Comparison of ENCODE assay signal across 15 mouse cellular contexts in the genomic region with DNA sequence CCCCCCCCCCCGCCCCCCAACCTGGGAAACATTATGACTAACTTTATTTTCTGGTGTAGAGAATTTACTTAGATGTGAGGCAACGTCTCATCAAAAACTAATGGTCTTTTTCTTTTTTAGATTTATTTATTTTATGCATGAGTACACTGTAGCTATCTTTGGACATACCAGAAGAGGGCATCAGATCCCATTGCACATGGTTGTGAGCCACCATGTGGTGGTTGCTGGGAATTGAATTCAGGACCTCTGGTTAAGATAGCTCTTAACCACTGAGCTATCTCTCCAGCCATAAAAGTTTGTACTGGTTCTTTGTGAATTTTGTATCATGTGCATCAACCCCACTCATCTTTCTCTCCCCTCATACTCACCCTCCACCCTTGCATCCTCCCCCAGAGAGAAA.
DNase-seq lines count a peak whose midpoint lies in the region; ATAC-seq and TF ChIP-seq lines count a peak whose summit lies in the region.
"Had no signal": no experiment of that assay in that cellular context is flagged by ENCODE, and none has a peak within 500 bp of the region (broad histone marks: within the 10 kb centered on the region; RNA-seq: fewer than 3 reads in every experiment).

No protein-coding gene starts in this region.

- DNase-seq in cerebellum, adult 18-20 months: peak; percentile 19 to 21
- no peak for DNase-seq in cerebellum, adult 9-11 months
- no peak for DNase-seq in hindbrain, postnatal 0 days (ENCODE audit: low spot score)
- DNase-seq in midbrain, postnatal 0 days (ENCODE audit: low spot score): no peak
- DNase-seq in adrenal gland, postnatal 14 days: no peak
- no peak for DNase-seq in spleen, postnatal 4 days (ENCODE audit: low spot score in 2 of 2)
- DNase-seq: adrenal gland, postnatal 25 days; heart, adult 18-20 months; heart, postnatal 4 days; right cerebral cortex, postnatal 4 days had no signal

- H3K9me3 ChIP-seq in hindbrain, postnatal 0 days (ENCODE audit: low read length): no peaks in the 10 kb centered on the region
- H3K9me3 ChIP-seq in hindbrain, embryonic 13.5 days: no peaks in the 10 kb centered on the region
- H3K9me3 ChIP-seq in midbrain, postnatal 0 days (ENCODE audit: low read length): no peaks in the 10 kb centered on the region
- H3K9me3 ChIP-seq in midbrain, embryonic 16.5 days (replicated peaks; ENCODE audit: control insufficient read depth, low read length, poor library complexity, severe bottlenecking): no peaks in the 10 kb centered on the region
- H3K9me3 ChIP-seq: kidney, embryonic 15.5 days; limb, embryonic 15.5 days had no signal

- no peaks in the 10 kb centered on the region for H3K27me3 ChIP-seq in hindbrain, postnatal 0 days (ENCODE audit: insufficient read depth, low read length)
- no peaks in the 10 kb centered on the region for H3K27me3 ChIP-seq in hindbrain, embryonic 13.5 days
- H3K27me3 ChIP-seq in midbrain, postnatal 0 days (ENCODE audit: insufficient read depth, low read length): no peaks in the 10 kb centered on the region
- no peaks in the 10 kb centered on the region for H3K27me3 ChIP-seq in midbrain, embryonic 16.5 days (ENCODE audit: control insufficient read depth, insufficient read depth, low read depth, low read length)
- H3K27me3 ChIP-seq: kidney, embryonic 15.5 days; limb, embryonic 15.5 days had no signal

- ATAC-seq in hindbrain, postnatal 0 days: no peak
- no peak for ATAC-seq in hindbrain, embryonic 13.5 days (ENCODE audit: low FRiP score)
- ATAC-seq in midbrain, postnatal 0 days (ENCODE audit: low FRiP score): no peak
- ATAC-seq in midbrain, embryonic 16.5 days: no peak

- H3K27ac ChIP-seq in hindbrain, postnatal 0 days: no peak overlapping the region
- H3K27ac ChIP-seq in hindbrain, embryonic 13.5 days: no peak overlapping the region
- no peak overlapping the region for H3K27ac ChIP-seq in midbrain, postnatal 0 days (ENCODE audit: low read depth, low read length)
- H3K27ac ChIP-seq in midbrain, embryonic 16.5 days (ENCODE audit: low read length): no peak overlapping the region
- H3K27ac ChIP-seq: kidney, embryonic 15.5 days; limb, embryonic 15.5 days had no signal

- no peak overlapping the region for H3K4me2 ChIP-seq in hindbrain, postnatal 0 days (ENCODE audit: low read depth, low read length)
- no peak overlapping the region for H3K4me2 ChIP-seq in hindbrain, embryonic 13.5 days
- no peak overlapping the region for H3K4me2 ChIP-seq in midbrain, postnatal 0 days (ENCODE audit: low read depth, low read length, poor library complexity, severe bottlenecking)
- H3K4me2 ChIP-seq in midbrain, embryonic 16.5 days (ENCODE audit: low read length): no peak overlapping the region
- H3K4me2 ChIP-seq: kidney, embryonic 15.5 days; limb, embryonic 15.5 days had no signal

- TF ChIP-seq CTCF in hindbrain, postnatal 0 days (IDR thresholded peaks at IDR 0.05; ENCODE audit: low read depth): peak; percentile 47
- peak; percentile 45 for TF ChIP-seq CTCF in midbrain, postnatal 0 days (IDR thresholded peaks at IDR 0.05)

- H3K4me1 ChIP-seq in hindbrain, postnatal 0 days (ENCODE audit: insufficient read depth, low read length): no peaks in the 10 kb centered on the region
- no peaks in the 10 kb centered on the region for H3K4me1 ChIP-seq in hindbrain, embryonic 13.5 days (replicated peaks)
- no peaks in the 10 kb centered on the region for H3K4me1 ChIP-seq in midbrain, postnatal 0 days (ENCODE audit: insufficient read depth, low read length)
- H3K4me1 ChIP-seq in midbrain, embryonic 16.5 days (ENCODE audit: control insufficient read depth, insufficient read depth, low read length): no peaks in the 10 kb centered on the region
- H3K4me1 ChIP-seq: kidney, embryonic 15.5 days; limb, embryonic 15.5 days had no signal

- H3K9ac ChIP-seq in hindbrain, postnatal 0 days (replicated peaks; ENCODE audit: low read length): no peak overlapping the region
- H3K9ac ChIP-seq in hindbrain, embryonic 13.5 days: no peak overlapping the region
- no peak overlapping the region for H3K9ac ChIP-seq in midbrain, postnatal 0 days (replicated peaks; ENCODE audit: low read length, poor library complexity, severe bottlenecking)
- no peak overlapping the region for H3K9ac ChIP-seq in midbrain, embryonic 16.5 days (ENCODE audit: low read depth, low read length)
- H3K9ac ChIP-seq: kidney, embryonic 15.5 days; limb, embryonic 15.5 days had no signal

- no peak overlapping the region for H3K4me3 ChIP-seq in hindbrain, postnatal 0 days (ENCODE audit: low read length)
- no peak overlapping the region for H3K4me3 ChIP-seq in hindbrain, embryonic 13.5 days
- no peak overlapping the region for H3K4me3 ChIP-seq in midbrain, postnatal 0 days (ENCODE audit: low read depth, low read length)
- no peak overlapping the region for H3K4me3 ChIP-seq in midbrain, embryonic 16.5 days (ENCODE audit: low read depth, low read length)
- H3K4me3 ChIP-seq: erythroblast, embryonic 14.5 days; kidney, embryonic 15.5 days; limb, embryonic 15.5 days had no signal

- 60% methylated on average over 2 of the region's 2 CpGs for WGBS in hindbrain, postnatal 0 days
- WGBS in hindbrain, embryonic 13.5 days: 47% methylated on average over 2 of the region's 2 CpGs
- 49% methylated on average over 2 of the region's 2 CpGs for WGBS in midbrain, postnatal 0 days
- 47% methylated on average over 2 of the region's 2 CpGs for WGBS in midbrain, embryonic 16.5 days

- H3K36me3 ChIP-seq in hindbrain, postnatal 0 days (ENCODE audit: insufficient read depth, low read length): no peaks in the 10 kb centered on the region
- no peaks in the 10 kb centered on the region for H3K36me3 ChIP-seq in hindbrain, embryonic 13.5 days
- no peaks in the 10 kb centered on the region for H3K36me3 ChIP-seq in midbrain, postnatal 0 days (ENCODE audit: insufficient read depth, low read length)
- H3K36me3 ChIP-seq in midbrain, embryonic 16.5 days (ENCODE audit: control insufficient read depth, insufficient read depth, low read length): no peaks in the 10 kb centered on the region
- H3K36me3 ChIP-seq: kidney, embryonic 15.5 days; limb, embryonic 15.5 days had no signal

Comparison
In these comparisons a context has a peak if more than half of its experiments do, and no peak if none do; other contexts are left out.
1. DNase-seq: peak in cerebellum, adult 18-20 months (2 of 2); none in cerebellum, adult 9-11 months (single experiment), hindbrain, postnatal 0 days (single experiment), midbrain, postnatal 0 days (single experiment), adrenal gland, postnatal 14 days (single experiment) and spleen, postnatal 4 days (0 of 2).